Mouse (Mus musculus) lung, postnatal 0 days (tissue): Measurements from ENCODE around the gene Hmbs.
A peak's percentile ranks its signal among the peaks of the same experiment; 100 is the strongest.

Source experiments
- CTCF ChIP-seq: IDR thresholded peaks from 2 replicates; pipeline ENCODE4 v1.5.1; 2016; ENCODE audit warnings: antibody characterized with exemption, mild to moderate bottlenecking
- EP300 ChIP-seq: IDR thresholded peaks from 2 replicates; pipeline ENCODE4 v1.6.1; 2016; ENCODE audit warnings: antibody characterized with exemption, mild to moderate bottlenecking, control low read depth

- TF ChIP-seq EP300 = peak; percentile 47; the same call in 1 of the 2 replicates
- TF ChIP-seq CTCF = no peak
Measured at GRCm38 (mm10) chr9:44319887-44320798, 23.9 kb downstream of the Hmbs start, which contains the start of gene C2cd2l.
